Mouse (Mus musculus): Measurements from ENCODE around the gene Tmub2. TPM values are rescaled to one million over a fixed set of nuclear protein-coding genes. Genes with fewer than 3 reads are reported as not detected.

Tmub2 gene
- polyA plus RNA-seq, 1 experiment from 2014 or later: 71.3 TPM

DNA sequence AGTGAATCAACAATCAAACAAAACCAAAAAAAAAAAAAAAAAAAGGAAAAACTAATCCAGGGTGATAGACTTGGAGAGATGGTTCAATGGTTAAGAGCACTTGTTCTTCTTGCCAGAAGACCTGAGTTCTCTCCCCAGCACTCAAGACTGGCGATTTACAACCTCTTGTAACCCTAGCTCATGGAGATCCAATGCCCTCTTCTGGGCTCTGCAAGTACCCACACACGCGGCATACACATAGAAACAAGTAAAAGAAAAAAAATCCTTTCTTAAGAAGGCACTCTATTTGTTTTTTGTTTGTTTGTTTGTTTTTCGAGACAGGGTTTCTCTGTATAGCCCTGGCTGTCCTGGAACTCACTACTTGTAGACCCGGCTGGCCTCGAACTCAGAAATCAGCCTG lies 809 bp upstream of the Tmub2 start:
- Histone ChIP-seq H3K4me3 (no peak overlapping the region), H3K36me3 (peaks cover 16% of the 10 kb centered on the region), H3K27ac (no peak overlapping the region), H3K9ac (no peak overlapping the region), H3K9me3 (no peaks in the 10 kb centered on the region), H3K27me3 (replicated peaks) (no peaks in the 10 kb centered on the region), H3K4me1 (peaks cover 13% of the 10 kb centered on the region), H3K4me2 (replicated peaks) (peak overlapping the region; percentile 79)
- 88% methylated on average over 6 of the region's 6 CpGs for WGBS
- ATAC-seq (ENCODE audit: low FRiP score, low read depth): no peak

- no peak overlapping the region for H3K27ac ChIP-seq
- no peaks in the 10 kb centered on the region for H3K27me3 ChIP-seq (replicated peaks)
- H3K4me3 ChIP-seq: peak overlapping the region; percentile 80
- ATAC-seq (ENCODE audit: low FRiP score, low read depth): peak; percentile 78
- peaks cover 17% of the 10 kb centered on the region for H3K4me1 ChIP-seq
- H3K9ac ChIP-seq: peak overlapping the region; percentile 83
- WGBS: 5% methylated on average over 31 of the region's 31 CpGs
- H3K4me2 ChIP-seq (replicated peaks): peak overlapping the region; percentile 79
- H3K36me3 ChIP-seq: peaks cover 25% of the 10 kb centered on the region
- H3K9me3 ChIP-seq: no peaks in the 10 kb centered on the region
These were observed 534 bp downstream of the Tmub2 start for GRCm38 (mm10) chr11:102285095-102285834.

DNA sequence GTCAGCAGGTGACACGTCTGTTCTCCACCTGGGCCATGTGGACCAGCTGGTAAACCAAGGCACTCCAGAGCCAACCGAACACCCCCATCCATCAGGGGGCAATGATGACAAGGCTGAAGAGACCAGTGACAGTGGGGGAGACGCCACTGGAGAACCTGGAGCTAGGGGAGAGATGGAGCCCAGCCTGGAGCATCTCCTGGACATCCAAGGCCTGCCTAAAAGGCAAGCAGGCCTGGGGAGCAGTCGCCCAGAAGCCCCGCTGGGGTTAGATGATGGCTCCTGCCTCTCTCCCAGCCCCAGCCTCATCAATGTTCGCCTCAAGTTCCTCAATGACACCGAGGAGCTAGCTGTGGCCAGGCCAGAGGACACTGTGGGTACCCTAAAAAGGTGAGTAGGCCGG lies 2.8 kb downstream of the Tmub2 start:
- Histone ChIP-seq H3K36me3 (peaks cover 48% of the 10 kb centered on the region), H3K4me2 (replicated peaks) (no peak overlapping the region), H3K27me3 (replicated peaks) (no peaks in the 10 kb centered on the region), H3K9ac (no peak overlapping the region), H3K4me3 (no peak overlapping the region), H3K4me1 (peaks cover 17% of the 10 kb centered on the region), H3K27ac (no peak overlapping the region), H3K9me3 (no peaks in the 10 kb centered on the region)
- ATAC-seq (ENCODE audit: low FRiP score, low read depth): no peak
- WGBS: 91% methylated on average over 8 of the region's 8 CpGs

DNA sequence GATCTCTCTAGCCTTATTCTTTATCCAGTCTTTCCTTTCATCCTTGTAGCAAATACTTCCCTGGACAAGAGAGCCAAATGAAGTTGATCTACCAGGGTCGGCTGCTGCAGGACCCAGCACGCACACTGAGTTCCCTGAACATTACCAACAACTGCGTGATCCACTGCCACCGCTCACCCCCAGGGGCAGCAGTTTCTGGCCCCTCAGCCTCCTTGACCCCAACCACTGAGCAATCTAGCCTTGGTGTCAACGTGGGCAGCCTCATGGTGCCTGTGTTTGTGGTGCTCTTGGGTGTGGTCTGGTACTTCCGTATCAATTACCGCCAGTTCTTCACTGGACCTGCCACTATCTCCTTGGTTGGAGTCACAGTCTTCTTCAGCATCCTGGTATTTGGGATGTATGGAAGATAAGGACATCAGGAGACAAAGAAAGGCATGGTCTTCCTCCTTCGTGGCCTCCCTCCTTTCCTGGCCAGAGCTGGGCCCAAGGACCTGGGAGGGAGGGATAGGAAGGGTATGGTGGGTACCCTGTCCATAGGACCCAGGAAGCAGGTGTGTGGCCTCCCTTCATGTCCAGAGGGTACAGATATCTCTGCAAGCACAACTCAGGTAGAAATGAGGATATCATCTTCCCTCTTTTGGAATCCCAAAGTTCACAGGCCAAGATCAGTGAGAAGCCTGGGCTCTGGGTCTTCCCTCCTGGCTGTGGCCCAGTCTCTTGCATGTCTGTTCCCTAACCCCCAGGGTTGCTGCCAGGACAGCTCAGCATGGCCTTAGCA lies 3.5 kb downstream of the Tmub2 start:
- H3K9ac ChIP-seq: no peak overlapping the region
- H3K4me2 ChIP-seq (replicated peaks): no peak overlapping the region
- no peak for ATAC-seq (ENCODE audit: low FRiP score, low read depth)
- H3K27me3 ChIP-seq (replicated peaks): no peaks in the 10 kb centered on the region
- peaks cover 17% of the 10 kb centered on the region for H3K4me1 ChIP-seq
- WGBS: 87% methylated on average over 8 of the region's 8 CpGs
- H3K36me3 ChIP-seq: peaks cover 55% of the 10 kb centered on the region
- no peak overlapping the region for H3K4me3 ChIP-seq
- H3K27ac ChIP-seq: no peak overlapping the region
- H3K9me3 ChIP-seq: no peaks in the 10 kb centered on the region

GRCm38 (mm10) chr11:102288913-102289312 lies 4.2 kb downstream of the Tmub2 start:
- ATAC-seq (ENCODE audit: low FRiP score, low read depth): no peak
- Histone ChIP-seq H3K4me3 (no peak overlapping the region), H3K9ac (no peak overlapping the region), H3K4me2 (replicated peaks) (no peak overlapping the region), H3K27me3 (replicated peaks) (no peaks in the 10 kb centered on the region), H3K4me1 (peaks cover 17% of the 10 kb centered on the region), H3K27ac (no peak overlapping the region), H3K36me3 (peaks cover 61% of the 10 kb centered on the region), H3K9me3 (no peaks in the 10 kb centered on the region)
- 81% methylated on average over 2 of the region's 2 CpGs for WGBS

- Histone ChIP-seq H3K4me1 (peaks cover 24% of the 10 kb centered on the region), H3K36me3 (peaks cover 68% of the 10 kb centered on the region), H3K9me3 (no peaks in the 10 kb centered on the region), H3K27me3 (replicated peaks) (no peaks in the 10 kb centered on the region), H3K4me2 (replicated peaks) (no peak overlapping the region), H3K9ac (0 out of 2 replicates have a peak overlapping the region, but pooled peaks have one; percentile 13), H3K4me3 (no peak overlapping the region), H3K27ac (no peak overlapping the region)
- no peak for ATAC-seq (ENCODE audit: low FRiP score, low read depth)
- WGBS: 68% methylated on average over 6 of the region's 6 CpGs
These were observed 4.9 kb downstream of the Tmub2 start for GRCm38 (mm10) chr11:102289511-102290100.

GRCm38 (mm10) chr11:102290141-102290540 lies 5.4 kb downstream of the Tmub2 start:
- Histone ChIP-seq H3K9me3 (no peaks in the 10 kb centered on the region), H3K36me3 (peaks cover 70% of the 10 kb centered on the region), H3K9ac (no peak overlapping the region), H3K27me3 (replicated peaks) (no peaks in the 10 kb centered on the region), H3K4me2 (replicated peaks) (no peak overlapping the region), H3K4me3 (no peak overlapping the region), H3K4me1 (peaks cover 29% of the 10 kb centered on the region), H3K27ac (no peak overlapping the region)
- 78% methylated on average over 4 of the region's 4 CpGs for WGBS
- no peak for ATAC-seq (ENCODE audit: low FRiP score, low read depth)

DNA sequence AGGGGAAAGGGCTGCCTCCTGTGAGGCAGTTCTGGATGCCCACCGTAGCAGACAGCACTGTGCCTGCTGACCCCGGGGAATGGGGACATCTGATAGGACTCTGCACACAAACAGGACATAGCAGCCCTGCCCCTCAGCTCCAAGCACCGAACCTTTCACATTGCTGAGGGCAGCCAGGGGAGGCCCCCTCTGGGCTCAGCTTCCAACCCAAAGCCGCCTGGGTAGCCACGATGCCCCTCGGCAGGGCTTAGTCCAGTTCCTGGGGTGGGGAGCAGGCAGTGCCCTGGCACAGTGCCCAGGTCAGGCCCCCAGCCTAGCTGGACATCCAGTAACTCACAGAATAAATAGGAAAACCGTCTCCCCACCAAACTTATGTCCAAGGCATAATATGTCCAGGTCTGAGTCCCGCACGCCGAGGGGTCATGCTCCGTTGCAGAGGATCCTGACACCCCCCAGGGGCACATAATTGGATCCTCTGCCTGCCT lies 6.4 kb downstream of the Tmub2 start:
- H3K4me2 ChIP-seq (replicated peaks): no peak overlapping the region
- no peak overlapping the region for H3K27ac ChIP-seq
- no peak for ATAC-seq (ENCODE audit: low FRiP score, low read depth)
- peaks cover 27% of the 10 kb centered on the region for H3K4me1 ChIP-seq
- no peak overlapping the region for H3K9ac ChIP-seq
- no peak overlapping the region for H3K4me3 ChIP-seq
- no peaks in the 10 kb centered on the region for H3K27me3 ChIP-seq (replicated peaks)
- 86% methylated on average over 11 of the region's 11 CpGs for WGBS
- H3K36me3 ChIP-seq: peaks cover 70% of the 10 kb centered on the region
- H3K9me3 ChIP-seq: no peaks in the 10 kb centered on the region

- H3K4me1 ChIP-seq: peaks cover 28% of the 10 kb centered on the region
- no peak overlapping the region for H3K9ac ChIP-seq
- WGBS: 96% methylated on average over 13 of the region's 13 CpGs
- no peaks in the 10 kb centered on the region for H3K9me3 ChIP-seq
- peaks cover 54% of the 10 kb centered on the region for H3K36me3 ChIP-seq
- no peak for ATAC-seq (ENCODE audit: low FRiP score, low read depth)
- no peak overlapping the region for H3K4me2 ChIP-seq (replicated peaks)
- H3K4me3 ChIP-seq: no peak overlapping the region
- H3K27me3 ChIP-seq (replicated peaks): no peaks in the 10 kb centered on the region
- no peak overlapping the region for H3K27ac ChIP-seq
These were observed 9.2 kb downstream of the Tmub2 start for GRCm38 (mm10) chr11:102293971-102294370.

DNA sequence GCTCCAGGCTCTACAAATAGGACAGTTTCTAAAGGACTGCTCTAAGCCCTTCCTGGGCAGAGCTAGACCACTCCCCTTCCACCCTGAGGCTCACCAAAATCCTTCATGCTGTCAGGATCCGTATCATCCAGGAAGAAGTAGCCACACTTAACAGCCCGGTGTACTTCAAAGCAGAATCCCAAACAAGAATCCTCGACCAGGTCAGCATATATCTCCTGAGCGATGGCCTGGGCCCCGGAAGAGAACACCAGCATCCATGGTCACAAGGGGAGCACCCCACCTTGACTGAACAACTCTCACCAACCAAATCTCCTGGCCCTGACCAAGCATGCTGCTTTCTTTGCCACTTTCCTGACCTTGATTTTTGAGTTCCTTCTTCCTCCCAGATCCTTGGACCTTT lies 9.7 kb downstream of the Tmub2 start:
- H3K9me3 ChIP-seq: no peaks in the 10 kb centered on the region
- peaks cover 52% of the 10 kb centered on the region for H3K36me3 ChIP-seq
- WGBS: 84% methylated on average over 5 of the region's 5 CpGs
- no peak for ATAC-seq (ENCODE audit: low FRiP score, low read depth)
- peak overlapping the region; percentile 93; the same call in 1 of the 2 replicates for H3K9ac ChIP-seq
- no peak overlapping the region for H3K27ac ChIP-seq
- H3K4me2 ChIP-seq (replicated peaks): peak overlapping the region; percentile 77
- H3K4me1 ChIP-seq: peaks cover 28% of the 10 kb centered on the region
- H3K27me3 ChIP-seq (replicated peaks): no peaks in the 10 kb centered on the region
- H3K4me3 ChIP-seq: peak overlapping the region; percentile 7; the same call in 1 of the 2 replicates

DNA sequence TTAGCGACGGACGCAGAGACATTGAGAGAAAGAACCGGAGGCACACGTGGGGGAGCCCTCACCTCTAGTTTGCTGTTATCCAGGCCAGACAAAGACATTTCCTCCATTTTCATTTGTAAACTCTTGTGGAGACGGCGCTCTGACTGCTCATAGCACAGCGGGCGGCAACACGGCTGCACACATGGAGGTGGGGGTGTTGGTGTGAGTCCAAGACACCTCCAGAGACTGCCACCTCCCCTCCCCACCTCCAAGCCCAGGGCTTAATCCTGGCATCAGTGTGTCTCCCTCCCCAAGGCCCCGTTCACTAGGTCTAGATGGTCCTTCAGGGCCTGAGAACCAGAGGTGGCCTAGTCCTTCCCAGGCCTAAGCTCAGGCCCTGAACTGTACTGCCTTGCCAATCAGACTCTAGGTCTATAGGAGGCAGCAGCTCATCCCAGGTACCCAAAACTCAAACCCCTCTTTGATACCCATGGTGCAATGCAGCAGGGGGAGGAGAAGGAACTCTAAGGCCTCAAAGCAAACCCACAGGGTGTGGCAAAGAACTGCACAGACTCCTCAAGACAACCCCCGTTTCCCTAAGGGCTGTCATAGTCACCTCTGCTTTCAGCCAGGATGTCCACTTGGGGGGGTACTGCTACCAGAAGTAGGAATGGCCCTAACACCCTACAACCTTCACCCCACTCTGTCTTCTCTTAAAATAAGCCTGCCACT lies 10.3 kb downstream of the Tmub2 start:
- H3K27ac ChIP-seq: 0 out of 2 replicates have a peak overlapping the region, but pooled peaks have one; percentile 32
- 75% methylated on average over 12 of the region's 12 CpGs for whole genome bisulfite sequencing
- peaks cover 46% of the 10 kb centered on the region for H3K36me3 ChIP-seq
- H3K4me1 ChIP-seq: peaks cover 24% of the 10 kb centered on the region
- H3K9me3 ChIP-seq: no peaks in the 10 kb centered on the region
- H3K9ac ChIP-seq: peak overlapping the region; percentile 93
- no peak for ATAC-seq (ENCODE audit: low FRiP score, low read depth)
- H3K4me3 ChIP-seq: peak overlapping the region; percentile 85
- H3K4me2 ChIP-seq (replicated peaks): peak overlapping the region; percentile 77
- H3K27me3 ChIP-seq (replicated peaks): no peaks in the 10 kb centered on the region

Data from neural tube, embryonic 12.5 days (tissue).